Mouse (Mus musculus): ENCODE measurements at regions not wholly inside any gene's neighbourhood (a gene's known extent, or its start where the extent isn't known, plus 50 kb on each side); places are given as distances from the start of the nearest gene placed in this dataset.
A peak's percentile ranks its signal among the peaks of the same experiment; 100 is the strongest.

DNA sequence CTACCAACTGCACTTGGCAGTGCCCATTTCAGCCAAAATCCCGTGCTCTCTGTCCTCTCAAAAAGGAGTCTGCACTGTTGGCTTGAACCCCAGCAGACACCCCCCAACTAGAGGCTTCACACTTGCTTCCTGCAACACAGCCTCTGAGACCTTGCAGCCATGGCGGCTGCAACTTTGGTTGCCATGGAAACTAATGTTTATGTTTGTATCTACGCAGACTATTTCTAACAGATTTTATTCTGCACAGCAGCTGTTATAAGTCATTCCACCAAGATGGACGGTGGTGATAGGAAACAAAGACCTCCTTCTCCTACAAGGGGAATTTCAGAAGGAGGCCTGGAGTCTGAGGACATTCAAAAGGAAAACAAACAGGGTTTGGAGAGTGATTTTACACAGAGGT, 338.3 kb upstream of the Kazn start:
- Histone ChIP-seq H3K36me3 (no peaks in the 10 kb centered on the region), H3K4me3 (no peak overlapping the region), H3K9ac (no peak overlapping the region), H3K27me3 (no peaks in the 10 kb centered on the region), H3K4me1 (no peaks in the 10 kb centered on the region), H3K9me3 (no peaks in the 10 kb centered on the region), H3K4me2 (no peak overlapping the region), H3K27ac (no peak overlapping the region)
- WGBS: 15% methylated on average over 4 of the region's 4 CpGs
- peak; percentile 69; the same call in 1 of the 2 replicates for ATAC-seq (ENCODE audit: borderline replicate concordance, extremely low read depth, low FRiP score, low TSS enrichment)

- ATAC-seq (ENCODE audit: borderline replicate concordance, extremely low read depth, low FRiP score, low TSS enrichment): no peak
- WGBS: 84% methylated on average over 1 of the region's 1 CpGs
- no peaks in the 10 kb centered on the region for H3K4me1 ChIP-seq
Observed at GRCm38 (mm10) chr4:142574528-142574927, 335.3 kb upstream of the Kazn start.

DNA sequence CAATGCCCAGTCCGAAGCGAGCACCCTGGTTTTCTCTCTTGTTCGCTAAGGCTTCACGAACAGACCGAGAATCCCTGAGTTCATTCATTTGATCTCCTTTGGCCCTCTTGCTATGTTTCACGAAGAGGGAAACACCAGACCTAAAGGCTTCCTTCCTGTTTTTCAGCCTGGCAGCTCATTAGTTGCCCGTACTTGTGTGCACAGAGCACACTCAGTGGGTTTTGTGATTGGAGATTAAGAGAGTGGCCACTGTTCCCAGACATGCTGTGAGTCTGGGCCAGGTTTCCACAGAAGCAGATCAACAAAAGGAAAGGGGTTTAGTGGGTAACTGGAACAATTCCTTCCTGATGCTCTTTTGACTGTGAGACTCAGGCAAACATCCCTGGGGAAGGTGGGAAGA, 331.5 kb upstream of the Kazn start:
- H3K27ac ChIP-seq: no peak overlapping the region
- 73% methylated on average over 7 of the region's 7 CpGs for WGBS

More at GRCm38 (mm10) chr4:142574528-142574927, 335.3 kb upstream of the Kazn start:
- Histone ChIP-seq H3K9ac (no peak overlapping the region), H3K4me2 (no peak overlapping the region), H3K36me3 (no peaks in the 10 kb centered on the region), H3K27ac (no peak overlapping the region), H3K4me3 (no peak overlapping the region), H3K9me3 (no peaks in the 10 kb centered on the region), H3K27me3 (no peaks in the 10 kb centered on the region)

GRCm38 (mm10) chr4:142568556-142568955, 329.4 kb upstream of the Kazn start:
- H3K9me3 ChIP-seq: no peaks in the 10 kb centered on the region
- H3K27ac ChIP-seq: no peak overlapping the region
- no peak overlapping the region for H3K4me2 ChIP-seq
- 69% methylated on average over 6 of the region's 6 CpGs for WGBS
- no peak overlapping the region for H3K9ac ChIP-seq
- H3K4me3 ChIP-seq: no peak overlapping the region
- no peak for ATAC-seq (ENCODE audit: borderline replicate concordance, extremely low read depth, low FRiP score, low TSS enrichment)
- no peaks in the 10 kb centered on the region for H3K36me3 ChIP-seq
- no peaks in the 10 kb centered on the region for H3K27me3 ChIP-seq
- no peaks in the 10 kb centered on the region for H3K4me1 ChIP-seq

More for the DNA sequence above, 331.5 kb upstream of the Kazn start:
- Histone ChIP-seq H3K9ac (no peak overlapping the region), H3K27me3 (no peaks in the 10 kb centered on the region), H3K9me3 (no peaks in the 10 kb centered on the region), H3K4me1 (no peaks in the 10 kb centered on the region), H3K36me3 (no peaks in the 10 kb centered on the region), H3K4me3 (no peak overlapping the region), H3K4me2 (no peak overlapping the region)
- no peak for ATAC-seq (ENCODE audit: borderline replicate concordance, extremely low read depth, low FRiP score, low TSS enrichment)

DNA sequence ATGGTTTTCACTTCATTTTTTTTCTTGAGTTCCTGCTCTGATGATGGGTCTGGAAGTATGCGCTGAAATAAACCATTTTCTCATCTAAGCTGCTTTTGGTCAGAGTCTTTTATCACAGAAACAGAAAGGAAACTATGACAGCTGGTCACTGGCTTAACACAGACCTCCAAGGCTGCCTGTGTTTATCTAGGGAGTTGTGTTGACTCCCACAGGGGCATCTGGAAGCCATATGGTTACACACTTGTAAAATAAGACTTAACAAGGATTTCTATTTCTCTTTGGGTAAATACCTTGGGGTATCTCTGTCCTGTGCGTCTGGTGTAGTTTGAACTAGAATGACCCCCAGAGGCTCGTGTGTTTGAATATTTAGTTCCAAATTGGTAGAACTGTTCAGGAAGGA, 315.5 kb upstream of the Kazn start:
- Histone ChIP-seq H3K4me2 (no peak overlapping the region), H3K27me3 (no peaks in the 10 kb centered on the region), H3K9ac (no peak overlapping the region), H3K9me3 (no peaks in the 10 kb centered on the region), H3K4me1 (no peaks in the 10 kb centered on the region), H3K27ac (no peak overlapping the region), H3K36me3 (no peaks in the 10 kb centered on the region), H3K4me3 (no peak overlapping the region)
- no peak for ATAC-seq (ENCODE audit: borderline replicate concordance, extremely low read depth, low FRiP score, low TSS enrichment)
- 46% methylated on average over 3 of the region's 3 CpGs for WGBS

- Histone ChIP-seq H3K36me3 (no peaks in the 10 kb centered on the region), H3K4me2 (no peak overlapping the region), H3K27ac (no peak overlapping the region), H3K9me3 (no peaks in the 10 kb centered on the region), H3K9ac (no peak overlapping the region), H3K4me3 (no peak overlapping the region), H3K4me1 (no peaks in the 10 kb centered on the region), H3K27me3 (no peaks in the 10 kb centered on the region)
- WGBS: 96% methylated on average over 1 of the region's 1 CpGs
- no peak for ATAC-seq (ENCODE audit: borderline replicate concordance, extremely low read depth, low FRiP score, low TSS enrichment)
Observed at GRCm38 (mm10) chr4:142545871-142546270, 306.7 kb upstream of the Kazn start.

GRCm38 (mm10) chr4:142545187-142545586, 306.0 kb upstream of the Kazn start:
- H3K27me3 ChIP-seq: no peaks in the 10 kb centered on the region
- H3K36me3 ChIP-seq: no peaks in the 10 kb centered on the region
- H3K4me3 ChIP-seq: no peak overlapping the region
- ATAC-seq (ENCODE audit: borderline replicate concordance, extremely low read depth, low FRiP score, low TSS enrichment): no peak
- no peak overlapping the region for H3K4me2 ChIP-seq
- WGBS: 42% methylated on average over 1 of the region's 1 CpGs
- H3K27ac ChIP-seq: no peak overlapping the region
- no peaks in the 10 kb centered on the region for H3K9me3 ChIP-seq
- H3K9ac ChIP-seq: no peak overlapping the region
- H3K4me1 ChIP-seq: no peaks in the 10 kb centered on the region

DNA sequence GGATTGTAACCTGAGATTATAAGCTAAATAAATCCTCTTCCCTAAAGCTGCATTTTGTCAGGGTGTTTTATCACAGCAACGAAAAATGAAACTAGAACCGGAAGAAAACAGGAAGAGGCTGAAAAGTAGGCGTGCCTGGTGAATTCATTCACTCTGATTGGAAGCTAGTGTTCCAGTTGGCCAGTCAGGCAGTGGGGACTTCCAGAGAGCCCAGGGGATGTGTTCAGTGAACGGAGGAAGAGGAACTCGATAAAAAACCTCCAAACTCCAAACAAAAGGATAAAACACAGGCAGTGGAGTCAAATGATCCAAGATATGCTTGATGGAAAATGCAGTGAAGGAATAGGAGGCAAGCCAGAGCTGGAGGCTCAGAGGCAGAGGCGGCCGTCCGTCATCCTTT, 305.5 kb upstream of the Kazn start:
- no peaks in the 10 kb centered on the region for H3K36me3 ChIP-seq
- H3K27ac ChIP-seq: no peak overlapping the region
- no peak overlapping the region for H3K4me3 ChIP-seq
- H3K9ac ChIP-seq: no peak overlapping the region
- no peaks in the 10 kb centered on the region for H3K27me3 ChIP-seq
- WGBS: 68% methylated on average over 8 of the region's 8 CpGs
- no peaks in the 10 kb centered on the region for H3K9me3 ChIP-seq
- no peak overlapping the region for H3K4me2 ChIP-seq
- H3K4me1 ChIP-seq: no peaks in the 10 kb centered on the region
- no peak for ATAC-seq (ENCODE audit: borderline replicate concordance, extremely low read depth, low FRiP score, low TSS enrichment)

- H3K4me2 ChIP-seq: no peak overlapping the region
- no peak for ATAC-seq (ENCODE audit: borderline replicate concordance, extremely low read depth, low FRiP score, low TSS enrichment)
- WGBS: 62% methylated on average over 12 of the region's 12 CpGs
Observed at GRCm38 (mm10) chr4:142539200-142539750, 300.1 kb upstream of the Kazn start.

GRCm38 (mm10) chr4:142527080-142527479, 287.9 kb upstream of the Kazn start:
- H3K4me1 ChIP-seq: no peaks in the 10 kb centered on the region
- no peak overlapping the region for H3K4me3 ChIP-seq
- no peaks in the 10 kb centered on the region for H3K9me3 ChIP-seq
- ATAC-seq (ENCODE audit: borderline replicate concordance, extremely low read depth, low FRiP score, low TSS enrichment): no peak
- H3K27ac ChIP-seq: no peak overlapping the region
- no peak overlapping the region for H3K4me2 ChIP-seq
- H3K9ac ChIP-seq: no peak overlapping the region
- no peaks in the 10 kb centered on the region for H3K27me3 ChIP-seq
- WGBS: 52% methylated on average over 6 of the region's 6 CpGs
- no peaks in the 10 kb centered on the region for H3K36me3 ChIP-seq

More at GRCm38 (mm10) chr4:142539200-142539750, 300.1 kb upstream of the Kazn start:
- Histone ChIP-seq H3K4me3 (no peak overlapping the region), H3K36me3 (no peaks in the 10 kb centered on the region), H3K9me3 (no peaks in the 10 kb centered on the region), H3K9ac (no peak overlapping the region), H3K27me3 (no peaks in the 10 kb centered on the region), H3K27ac (no peak overlapping the region), H3K4me1 (no peaks in the 10 kb centered on the region)

GRCm38 (mm10) chr4:142517478-142518455, 278.6 kb upstream of the Kazn start:
- ATAC-seq (ENCODE audit: borderline replicate concordance, extremely low read depth, low FRiP score, low TSS enrichment): no peak

DNA sequence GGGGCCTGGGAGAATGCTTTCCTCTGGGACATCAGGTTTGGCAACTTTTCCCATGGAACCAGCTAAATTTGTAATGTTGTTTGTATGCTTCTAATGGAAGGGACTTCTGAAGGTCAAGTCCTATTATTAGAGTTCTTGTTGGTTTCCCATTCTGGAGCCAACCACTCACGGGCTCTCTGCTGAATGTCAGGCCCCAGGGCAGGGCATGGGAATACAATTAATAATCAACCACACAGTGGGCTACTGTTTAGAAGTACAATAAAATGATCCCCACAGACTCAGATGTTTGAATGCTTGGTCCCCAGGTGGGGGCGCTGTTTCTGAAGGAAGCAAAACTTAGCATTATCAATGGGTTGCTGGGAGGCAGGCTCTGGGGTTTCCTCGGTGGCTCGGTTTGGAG, 275.6 kb upstream of the Kazn start:
- Histone ChIP-seq H3K4me2 (no peak overlapping the region), H3K9ac (no peak overlapping the region), H3K27me3 (no peaks in the 10 kb centered on the region), H3K4me3 (no peak overlapping the region), H3K9me3 (no peaks in the 10 kb centered on the region), H3K4me1 (no peaks in the 10 kb centered on the region), H3K36me3 (no peaks in the 10 kb centered on the region), H3K27ac (no peak overlapping the region)
- 90% methylated on average over 4 of the region's 4 CpGs for WGBS
- ATAC-seq (ENCODE audit: borderline replicate concordance, extremely low read depth, low FRiP score, low TSS enrichment): no peak

More at GRCm38 (mm10) chr4:142517478-142518455, 278.6 kb upstream of the Kazn start:
- no peaks in the 10 kb centered on the region for H3K36me3 ChIP-seq
- H3K9ac ChIP-seq: no peak overlapping the region
- H3K9me3 ChIP-seq: no peaks in the 10 kb centered on the region
- no peak overlapping the region for H3K4me2 ChIP-seq
- H3K4me1 ChIP-seq: no peaks in the 10 kb centered on the region
- 71% methylated on average over 21 of the region's 21 CpGs for WGBS
- no peak overlapping the region for H3K4me3 ChIP-seq
- no peak overlapping the region for H3K27ac ChIP-seq
- H3K27me3 ChIP-seq: no peaks in the 10 kb centered on the region
